Mouse (Mus musculus): ENCODE measurements at regions not wholly inside any gene's neighbourhood (a gene's known extent, or its start where the extent isn't known, plus 50 kb on each side); places are given as distances from the start of the nearest gene placed in this dataset.

DNA sequence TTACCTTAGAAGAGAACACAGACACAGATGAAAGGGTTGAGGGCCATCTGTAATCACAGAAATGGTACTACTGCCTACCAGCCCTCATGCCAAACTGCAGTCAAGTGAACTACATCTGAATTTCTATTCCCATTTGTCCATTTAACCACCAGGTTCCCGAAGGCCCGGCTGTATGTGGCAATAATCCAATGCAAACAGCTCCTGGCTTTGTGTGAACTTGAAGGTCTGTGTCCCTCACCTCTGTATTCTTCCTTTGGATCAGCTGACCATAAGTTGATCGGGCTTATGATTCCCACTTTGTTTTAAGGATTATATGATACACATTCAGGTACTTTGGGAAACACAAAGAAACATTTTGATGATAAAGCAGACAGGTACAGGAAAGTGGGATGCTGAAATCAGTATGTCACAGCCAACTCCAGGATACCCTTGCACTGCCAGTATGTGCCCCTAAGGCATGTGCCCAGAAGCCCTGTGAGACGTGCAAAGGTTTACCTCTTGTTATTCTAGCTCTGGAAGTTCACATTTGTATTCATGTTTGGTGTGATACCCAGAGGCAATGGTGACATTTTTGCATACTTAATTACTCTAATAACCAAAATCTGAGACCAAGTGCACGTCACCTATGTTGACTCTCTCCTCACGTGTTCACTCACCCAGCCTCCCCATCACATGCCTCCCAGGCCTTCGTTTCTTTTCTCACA is 214.1 kb upstream of the Gm9747 start:
- H3K4me3 ChIP-seq (ENCODE audit: low read depth, low read length): no peak overlapping the region
- no peaks in the 10 kb centered on the region for H3K9me3 ChIP-seq (ENCODE audit: control insufficient read depth, low read length)
- H3K4me2 ChIP-seq (ENCODE audit: low read depth, low read length): no peak overlapping the region
- no peaks in the 10 kb centered on the region for H3K27me3 ChIP-seq (ENCODE audit: control insufficient read depth, insufficient read depth, low read length)
- WGBS: 75% methylated on average over 7 of the region's 7 CpGs
- H3K9ac ChIP-seq (replicated peaks; ENCODE audit: low read depth, low read length): no peak overlapping the region
- no peaks in the 10 kb centered on the region for H3K36me3 ChIP-seq (ENCODE audit: control insufficient read depth, insufficient read depth, low read length)
- ATAC-seq (ENCODE audit: low read depth): no peak
- no peak overlapping the region for H3K27ac ChIP-seq (ENCODE audit: low read depth, low read length)
- H3K4me1 ChIP-seq (ENCODE audit: control insufficient read depth, insufficient read depth, low read length): no peaks in the 10 kb centered on the region

- Histone ChIP-seq H3K27ac (ENCODE audit: low read depth, low read length) (no peak overlapping the region), H3K4me3 (ENCODE audit: low read depth, low read length) (no peak overlapping the region), H3K9me3 (ENCODE audit: control insufficient read depth, low read length) (no peaks in the 10 kb centered on the region), H3K4me1 (ENCODE audit: control insufficient read depth, insufficient read depth, low read length) (no peaks in the 10 kb centered on the region), H3K36me3 (ENCODE audit: control insufficient read depth, insufficient read depth, low read length) (no peaks in the 10 kb centered on the region), H3K4me2 (ENCODE audit: low read depth, low read length) (no peak overlapping the region), H3K9ac (replicated peaks; ENCODE audit: low read depth, low read length) (no peak overlapping the region), H3K27me3 (ENCODE audit: control insufficient read depth, insufficient read depth, low read length) (no peaks in the 10 kb centered on the region)
- ATAC-seq (ENCODE audit: low read depth): no peak
These were observed 205.2 kb upstream of the Gm9747 start for GRCm38 (mm10) chr1:82027761-82028160.

DNA sequence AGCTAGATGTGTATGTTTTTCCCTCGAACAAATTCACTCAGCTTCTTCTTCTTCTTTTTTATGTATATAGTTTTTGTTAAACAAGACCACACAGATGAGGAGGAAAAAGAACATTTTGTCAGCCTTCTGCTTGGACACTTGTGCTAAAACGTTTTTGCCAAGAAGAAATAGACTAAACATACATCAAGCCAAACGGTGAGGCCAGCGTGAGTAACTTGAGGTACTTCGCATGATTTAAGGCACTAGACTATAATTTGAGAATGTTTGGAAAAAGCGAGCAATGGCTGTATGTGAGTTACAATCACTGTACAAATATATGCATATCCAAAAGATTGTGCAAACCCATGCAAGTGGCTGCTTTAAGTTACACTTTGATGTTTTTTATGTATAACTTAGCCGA is 201.8 kb upstream of the Gm9747 start:
- no peak overlapping the region for H3K9ac ChIP-seq (replicated peaks; ENCODE audit: low read depth, low read length)
- no peaks in the 10 kb centered on the region for H3K36me3 ChIP-seq (ENCODE audit: control insufficient read depth, insufficient read depth, low read length)
- no peaks in the 10 kb centered on the region for H3K27me3 ChIP-seq (ENCODE audit: control insufficient read depth, insufficient read depth, low read length)
- no peak overlapping the region for H3K4me2 ChIP-seq (ENCODE audit: low read depth, low read length)
- no peak overlapping the region for H3K27ac ChIP-seq (ENCODE audit: low read depth, low read length)
- no peaks in the 10 kb centered on the region for H3K4me1 ChIP-seq (ENCODE audit: control insufficient read depth, insufficient read depth, low read length)
- no peak overlapping the region for H3K4me3 ChIP-seq (ENCODE audit: low read depth, low read length)
- 81% methylated on average over 7 of the region's 7 CpGs for WGBS
- H3K9me3 ChIP-seq (ENCODE audit: control insufficient read depth, low read length): no peaks in the 10 kb centered on the region
- ATAC-seq (ENCODE audit: low read depth): no peak

DNA sequence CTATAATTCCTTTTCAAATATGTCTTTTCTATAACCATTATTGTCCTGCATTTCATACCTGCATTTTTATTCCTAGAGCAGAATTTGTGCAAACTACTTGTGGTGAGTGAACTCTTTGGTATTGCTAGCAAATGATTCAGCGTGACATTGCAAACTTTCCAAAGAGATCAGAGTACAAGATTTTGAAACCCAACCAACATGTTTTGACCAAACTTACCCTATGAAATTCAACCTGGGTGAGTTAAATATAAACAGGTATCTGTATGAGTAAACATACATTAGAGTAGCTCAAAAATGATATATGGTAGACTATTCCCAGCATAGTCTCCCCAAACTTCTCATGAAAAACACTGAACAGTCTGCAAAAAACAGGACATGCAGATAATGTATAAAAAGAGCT is 200.5 kb upstream of the Gm9747 start:
- H3K4me2 ChIP-seq (ENCODE audit: low read depth, low read length): no peak overlapping the region
- no peaks in the 10 kb centered on the region for H3K27me3 ChIP-seq (ENCODE audit: control insufficient read depth, insufficient read depth, low read length)
- H3K9ac ChIP-seq (replicated peaks; ENCODE audit: low read depth, low read length): no peak overlapping the region
- H3K4me3 ChIP-seq (ENCODE audit: low read depth, low read length): no peak overlapping the region
- H3K4me1 ChIP-seq (ENCODE audit: control insufficient read depth, insufficient read depth, low read length): no peaks in the 10 kb centered on the region
- no peak overlapping the region for H3K27ac ChIP-seq (ENCODE audit: low read depth, low read length)
- no peaks in the 10 kb centered on the region for H3K9me3 ChIP-seq (ENCODE audit: control insufficient read depth, low read length)
- no peak for ATAC-seq (ENCODE audit: low read depth)
- 93% methylated on average over 1 of the region's 1 CpGs for WGBS
- no peaks in the 10 kb centered on the region for H3K36me3 ChIP-seq (ENCODE audit: control insufficient read depth, insufficient read depth, low read length)

DNA sequence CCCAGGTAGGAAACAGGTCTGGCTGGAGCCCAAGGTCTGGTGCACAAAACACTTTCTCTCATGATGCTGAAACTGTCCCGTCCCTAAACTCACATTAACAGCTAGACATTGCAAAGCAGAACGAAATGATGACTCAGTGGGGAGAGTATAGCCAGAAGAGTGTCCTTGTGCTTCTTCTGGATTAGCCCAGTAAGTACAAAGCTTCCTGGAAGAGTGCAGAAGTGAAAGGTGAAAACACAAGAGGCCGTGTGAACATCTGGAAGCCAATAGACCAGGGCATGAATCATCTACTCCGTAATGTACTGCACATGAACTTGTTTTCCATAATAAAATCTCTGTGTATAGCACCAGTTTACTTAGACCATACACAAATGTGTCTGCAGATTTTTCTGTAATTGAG is 194.7 kb upstream of the Gm9747 start:
- no peaks in the 10 kb centered on the region for H3K36me3 ChIP-seq (ENCODE audit: control insufficient read depth, insufficient read depth, low read length)
- no peaks in the 10 kb centered on the region for H3K27me3 ChIP-seq (ENCODE audit: control insufficient read depth, insufficient read depth, low read length)
- no peak overlapping the region for H3K27ac ChIP-seq (ENCODE audit: low read depth, low read length)
- no peak for ATAC-seq (ENCODE audit: low read depth)
- no peak overlapping the region for H3K4me2 ChIP-seq (ENCODE audit: low read depth, low read length)
- 90% methylated on average over 4 of the region's 4 CpGs for WGBS
- H3K4me3 ChIP-seq (ENCODE audit: low read depth, low read length): no peak overlapping the region
- no peaks in the 10 kb centered on the region for H3K4me1 ChIP-seq (ENCODE audit: control insufficient read depth, insufficient read depth, low read length)
- no peak overlapping the region for H3K9ac ChIP-seq (replicated peaks; ENCODE audit: low read depth, low read length)
- H3K9me3 ChIP-seq (ENCODE audit: control insufficient read depth, low read length): no peaks in the 10 kb centered on the region

DNA sequence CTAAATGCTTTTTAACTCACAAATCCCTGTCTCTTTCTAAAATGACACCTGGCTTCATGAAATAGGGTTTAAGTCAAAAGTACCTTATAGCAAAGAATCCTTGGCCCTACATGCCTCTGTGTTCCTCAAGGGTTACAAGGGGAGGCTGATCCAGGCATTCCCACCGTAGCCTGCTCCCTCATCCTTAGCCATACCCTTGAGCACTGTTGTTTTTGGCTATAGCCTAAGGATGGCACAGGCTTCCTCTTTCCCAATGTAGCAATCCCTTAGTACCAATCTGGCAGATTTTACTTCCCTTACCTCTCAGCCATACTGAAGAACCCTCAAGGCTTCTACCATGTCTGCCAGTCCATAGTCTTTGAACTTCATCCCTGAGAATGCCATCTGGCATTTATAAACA is 194.2 kb upstream of the Gm9747 start:
- Histone ChIP-seq H3K36me3 (ENCODE audit: control insufficient read depth, insufficient read depth, low read length) (no peaks in the 10 kb centered on the region), H3K4me2 (ENCODE audit: low read depth, low read length) (no peak overlapping the region), H3K27ac (ENCODE audit: low read depth, low read length) (no peak overlapping the region), H3K4me3 (ENCODE audit: low read depth, low read length) (no peak overlapping the region), H3K27me3 (ENCODE audit: control insufficient read depth, insufficient read depth, low read length) (no peaks in the 10 kb centered on the region), H3K9me3 (ENCODE audit: control insufficient read depth, low read length) (no peaks in the 10 kb centered on the region), H3K4me1 (ENCODE audit: control insufficient read depth, insufficient read depth, low read length) (no peaks in the 10 kb centered on the region), H3K9ac (replicated peaks; ENCODE audit: low read depth, low read length) (no peak overlapping the region)
- no peak for ATAC-seq (ENCODE audit: low read depth)
- 87% methylated on average over 1 of the region's 1 CpGs for WGBS

DNA sequence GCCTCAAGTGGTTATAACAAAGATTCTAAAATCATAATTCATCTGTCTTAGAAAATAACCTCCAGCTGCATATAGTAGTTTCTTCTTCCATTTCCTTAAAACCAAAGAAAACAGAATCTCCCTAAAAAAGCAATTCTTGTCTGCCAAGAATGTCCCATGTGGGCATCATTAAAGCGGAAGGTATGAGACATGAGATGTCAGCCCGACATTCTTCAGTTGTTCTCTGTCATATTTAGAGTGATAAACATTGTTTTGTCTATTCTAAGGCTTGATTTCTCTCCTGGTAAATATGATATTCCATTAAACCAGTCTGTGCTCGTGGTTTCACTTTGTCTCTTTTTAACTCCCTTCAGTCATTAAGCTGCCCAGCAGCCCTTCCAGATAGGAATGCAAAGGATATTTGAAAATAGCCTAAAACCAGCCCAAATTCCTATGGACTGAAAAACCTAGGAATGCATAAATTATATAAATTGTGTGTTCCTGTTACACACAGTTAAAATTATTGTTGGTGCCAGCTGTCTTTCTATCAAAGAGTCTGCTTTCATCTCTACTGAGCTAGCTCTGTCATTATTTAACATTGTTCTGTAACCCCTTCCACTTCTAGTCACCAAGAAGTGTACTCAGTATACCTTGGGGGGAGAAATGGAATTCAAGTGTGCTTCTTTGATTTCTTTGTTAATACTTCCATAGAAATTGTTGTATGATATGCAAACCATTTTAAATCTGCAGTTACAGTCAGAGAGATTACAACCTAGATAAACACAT is 191.4 kb upstream of the Gm9747 start:
- no peaks in the 10 kb centered on the region for H3K27me3 ChIP-seq (ENCODE audit: control insufficient read depth, insufficient read depth, low read length)
- 66% methylated on average over 3 of the region's 3 CpGs for WGBS
- H3K4me1 ChIP-seq (ENCODE audit: control insufficient read depth, insufficient read depth, low read length): no peaks in the 10 kb centered on the region
- H3K36me3 ChIP-seq (ENCODE audit: control insufficient read depth, insufficient read depth, low read length): no peaks in the 10 kb centered on the region
- no peak overlapping the region for H3K4me2 ChIP-seq (ENCODE audit: low read depth, low read length)
- no peak overlapping the region for H3K9ac ChIP-seq (replicated peaks; ENCODE audit: low read depth, low read length)
- no peaks in the 10 kb centered on the region for H3K9me3 ChIP-seq (ENCODE audit: control insufficient read depth, low read length)
- no peak overlapping the region for H3K27ac ChIP-seq (ENCODE audit: low read depth, low read length)
- H3K4me3 ChIP-seq (ENCODE audit: low read depth, low read length): no peak overlapping the region
- ATAC-seq (ENCODE audit: low read depth): no peak

GRCm38 (mm10) chr1:82042051-82042432 is 190.9 kb upstream of the Gm9747 start:
- H3K4me1 ChIP-seq (ENCODE audit: control insufficient read depth, insufficient read depth, low read length): no peaks in the 10 kb centered on the region
- no peak overlapping the region for H3K27ac ChIP-seq (ENCODE audit: low read depth, low read length)
- H3K9ac ChIP-seq (replicated peaks; ENCODE audit: low read depth, low read length): no peak overlapping the region
- no peak overlapping the region for H3K4me3 ChIP-seq (ENCODE audit: low read depth, low read length)
- no peaks in the 10 kb centered on the region for H3K9me3 ChIP-seq (ENCODE audit: control insufficient read depth, low read length)
- no peaks in the 10 kb centered on the region for H3K27me3 ChIP-seq (ENCODE audit: control insufficient read depth, insufficient read depth, low read length)
- WGBS: 60% methylated on average over 2 of the region's 2 CpGs
- no peak overlapping the region for H3K4me2 ChIP-seq (ENCODE audit: low read depth, low read length)
- no peaks in the 10 kb centered on the region for H3K36me3 ChIP-seq (ENCODE audit: control insufficient read depth, insufficient read depth, low read length)
- no peak for ATAC-seq (ENCODE audit: low read depth)

DNA sequence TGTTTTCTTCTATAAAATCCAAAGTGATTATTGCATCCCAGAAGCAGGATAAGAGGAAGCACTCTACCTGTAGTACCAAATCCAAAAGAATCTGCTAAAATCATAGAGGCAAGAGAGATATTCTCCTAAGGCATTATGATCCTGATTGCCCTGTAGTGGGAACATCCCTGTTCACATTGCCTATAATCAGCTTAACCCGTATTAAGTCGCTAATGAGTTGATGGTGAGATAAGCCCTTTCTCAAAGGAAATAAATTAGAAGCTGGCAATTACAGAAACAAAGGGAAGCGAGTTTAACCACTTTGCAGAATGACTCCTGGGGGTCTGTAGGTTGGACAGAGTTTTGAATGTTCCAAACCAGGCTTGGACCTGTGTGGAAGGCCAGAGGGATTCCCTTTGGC is 190.4 kb upstream of the Gm9747 start:
- WGBS: 43% methylated on average over 3 of the region's 3 CpGs
- H3K4me3 ChIP-seq (ENCODE audit: low read depth, low read length): no peak overlapping the region
- ATAC-seq (ENCODE audit: low read depth): no peak
- no peak overlapping the region for H3K4me2 ChIP-seq (ENCODE audit: low read depth, low read length)
- H3K27ac ChIP-seq (ENCODE audit: low read depth, low read length): no peak overlapping the region
- H3K27me3 ChIP-seq (ENCODE audit: control insufficient read depth, insufficient read depth, low read length): no peaks in the 10 kb centered on the region
- H3K9me3 ChIP-seq (ENCODE audit: control insufficient read depth, low read length): no peaks in the 10 kb centered on the region
- H3K9ac ChIP-seq (replicated peaks; ENCODE audit: low read depth, low read length): no peak overlapping the region
- no peaks in the 10 kb centered on the region for H3K4me1 ChIP-seq (ENCODE audit: control insufficient read depth, insufficient read depth, low read length)
- no peaks in the 10 kb centered on the region for H3K36me3 ChIP-seq (ENCODE audit: control insufficient read depth, insufficient read depth, low read length)

Measured in neural tube, embryonic 14.5 days (tissue).